Mouse (Mus musculus): ENCODE data around the gene Sike1.

GRCm38 (mm10) chr3:102976906-102977305 is 18.6 kb upstream of the Sike1 start:
- TF ChIP-seq POLR2A (IDR thresholded peaks at IDR 0.05; ENCODE audit: borderline replicate concordance, control insufficient read depth, low read depth, low read length) (no peak), CTCF (IDR thresholded peaks at IDR 0.05; ENCODE audit: control insufficient read depth, insufficient read depth, low read length) (no peak)
